Mouse (Mus musculus): ENCODE measurements around the gene Rpl3. TPM values are rescaled to one million over a fixed set of nuclear protein-coding genes. Genes with fewer than 3 reads are reported as not detected.
A peak's percentile ranks its signal among the peaks of the same experiment; 100 is the strongest.
"Not testable (repeated sequence)": the region's sequence is repeated elsewhere in the genome, so short reads cannot be mapped to it uniquely, and the experiment has no call there.

The Rpl3 gene
- total RNA-seq (2021) = 485 and 642 TPM in 2 replicates
- long read RNA-seq, transcript Rpl3-201 (10 exons, 1,351 nt) = major isoform, 616 of 657 reads
- long read RNA-seq, transcript Rpl3-204 (9 exons, 1,877 nt) = minor isoform, 9 of 657 reads
- long read RNA-seq, partial matches to known transcripts = 22 of 657 reads
- long read RNA-seq, other reads (novel, unspliced or antisense) = 10 of 657 reads

GRCm38 (mm10) chr15:80091121-80091955 is at the start of gene Rpl3, which contains the start of gene Syngr1:
Gene Rpl3, minus strand, starts transcription at chr15:80091868.
Gene Syngr1, plus strand, starts transcription at chr15:80091334.
- DNase-seq = peak; percentile 87

GRCm38 (mm10) chr15:80140878-80141277 is 49.2 kb upstream of the Rpl3 start:
- DNase-seq = no peak

GRCm38 (mm10) chr15:80140302-80140701 is 48.6 kb upstream of the Rpl3 start:
- no peak for DNase-seq

GRCm38 (mm10) chr15:80137945-80138791 is 46.5 kb upstream of the Rpl3 start:
- no peak for DNase-seq

GRCm38 (mm10) chr15:80136645-80137044 is 45.0 kb upstream of the Rpl3 start:
- no peak for DNase-seq

- DNase-seq = no peak
Observed at GRCm38 (mm10) chr15:80135499-80135898, 43.8 kb upstream of the Rpl3 start.

- DNase-seq = peak; percentile 38
Observed at GRCm38 (mm10) chr15:80134450-80134847, 42.8 kb upstream of the Rpl3 start.

GRCm38 (mm10) chr15:80133682-80134449 is 42.2 kb upstream of the Rpl3 start:
- no peak for DNase-seq

- DNase-seq = peak; percentile 91
Observed at GRCm38 (mm10) chr15:80132993-80133586, 41.4 kb upstream of the Rpl3 start, which contains the start of gene Tab1. Gene Tab1, plus strand, starts transcription at chr15:80133127.

- no peak for DNase-seq
Observed at GRCm38 (mm10) chr15:80132452-80132851, 40.8 kb upstream of the Rpl3 start.

GRCm38 (mm10) chr15:80131421-80131820 is 39.8 kb upstream of the Rpl3 start:
- no peak for DNase-seq

- DNase-seq = no peak
Observed at GRCm38 (mm10) chr15:80130689-80131088, 39.0 kb upstream of the Rpl3 start.

- DNase-seq = no peak
Observed at GRCm38 (mm10) chr15:80129982-80130381, 38.3 kb upstream of the Rpl3 start.

GRCm38 (mm10) chr15:80127191-80127590 is 35.5 kb upstream of the Rpl3 start:
- DNase-seq = no peak

GRCm38 (mm10) chr15:80124651-80125050 is 33.0 kb upstream of the Rpl3 start:
- DNase-seq = no peak

- DNase-seq = not testable (repeated sequence)
Observed at GRCm38 (mm10) chr15:80122431-80122830, 30.8 kb upstream of the Rpl3 start.

- DNase-seq = no peak
Observed at GRCm38 (mm10) chr15:80121721-80122325, 30.2 kb upstream of the Rpl3 start.

GRCm38 (mm10) chr15:80119076-80119475 is 27.4 kb upstream of the Rpl3 start:
- no peak for DNase-seq

- DNase-seq = no peak
Observed at GRCm38 (mm10) chr15:80117154-80117553, 25.5 kb upstream of the Rpl3 start.

GRCm38 (mm10) chr15:80115866-80116794 is 24.5 kb upstream of the Rpl3 start:
- no peak for DNase-seq
